Mouse (Mus musculus) bone marrow, adult 2 months (tissue): Measurements from ENCODE around the gene Usp5.

Experiments
- CTCF ChIP-seq: fragments of 200-500 bp; IDR thresholded peaks from 2 replicates; pipeline ENCODE4 v1.5.1; 2011; ENCODE audit warnings: low read length, control low read depth; ENCODE audit not compliant: control insufficient read depth, insufficient read depth
- POLR2A ChIP-seq: fragments of 200-500 bp; IDR thresholded peaks from 2 replicates; pipeline ENCODE4 v1.6.1; 2011; ENCODE audit warnings: low read depth, mild to moderate bottlenecking, control low read depth, low read length, borderline replicate concordance; ENCODE audit not compliant: control insufficient read depth

- TF ChIP-seq POLR2A (no peak), CTCF (no peak)
Observed at GRCm38 (mm10) chr6:124782436-124782835, 46.8 kb downstream of the Usp5 start.
